In genomic region chr5:124015727-124016126, GRCm38 (mm10) we compare ENCODE assay signal across 15 mouse cellular contexts. TPM values are rescaled to one million over a fixed set of nuclear protein-coding genes. Genes with fewer than 3 reads are reported as not detected.
DNase-seq lines count a peak whose midpoint lies in the region; ATAC-seq and TF ChIP-seq lines count a peak whose summit lies in the region.
"Had no signal": no experiment of that assay in that cellular context is flagged by ENCODE, and none has a peak within 500 bp of the region (broad histone marks: within the 10 kb centered on the region; RNA-seq: fewer than 3 reads in every experiment).

No protein-coding gene starts in this region.

- no peaks in the 10 kb centered on the region for H3K9me3 ChIP-seq in heart, embryonic 11.5 days (replicated peaks; ENCODE audit: control insufficient read depth, low read length)
- no peaks in the 10 kb centered on the region for H3K9me3 ChIP-seq in kidney, postnatal 0 days (replicated peaks; ENCODE audit: low read length)
- no peaks in the 10 kb centered on the region for H3K9me3 ChIP-seq in neural tube, embryonic 13.5 days
- no peaks in the 10 kb centered on the region for H3K9me3 ChIP-seq in stomach, postnatal 0 days (ENCODE audit: control insufficient read depth, low read length)
- H3K9me3 ChIP-seq: forebrain, embryonic 10.5 days; limb, embryonic 12.5 days had no signal

- ATAC-seq in heart, embryonic 11.5 days (replicated peaks; ENCODE audit: insufficient number of reproducible peaks, low FRiP score, low TSS enrichment), result no peak
- ATAC-seq in kidney, postnatal 0 days (replicated peaks; ENCODE audit: low FRiP score, low read depth), result no peak
- ATAC-seq in neural tube, embryonic 13.5 days (ENCODE audit: low read depth), result no peak
- ATAC-seq in stomach, postnatal 0 days (ENCODE audit: low FRiP score, low TSS enrichment), result no peak
- no peak for ATAC-seq in activated CD4-positive, CD25-positive, alpha-beta regulatory T cell, adult 4 months
- ATAC-seq: CD4-positive, CD25-positive, alpha-beta regulatory T cell, adult 4 months; inflammation-experienced regulatory T-cells, adult 6 months had no signal

- TF ChIP-seq EP300 in stomach, postnatal 0 days (optimal IDR thresholded peaks at IDR 0.05), result no peak

- peaks cover 96% of the 10 kb centered on the region for H3K4me1 ChIP-seq in heart, embryonic 11.5 days (ENCODE audit: control insufficient read depth, insufficient read depth, low read length)
- H3K4me1 ChIP-seq in kidney, postnatal 0 days (replicated peaks; ENCODE audit: insufficient read depth, low read length), result peaks cover 51% of the 10 kb centered on the region
- H3K4me1 ChIP-seq in neural tube, embryonic 13.5 days (replicated peaks), result peaks cover 96% of the 10 kb centered on the region
- peaks cover 15% of the 10 kb centered on the region for H3K4me1 ChIP-seq in stomach, postnatal 0 days (replicated peaks; ENCODE audit: control insufficient read depth, insufficient read depth)

- DNase-seq in heart, adult 8-10 months (ENCODE audit: low spot score), result no peak
- no peak for DNase-seq in kidney, postnatal 0 days (ENCODE audit: low spot score)
- no peak for DNase-seq in kidney, adult 18-20 months
- DNase-seq in neural tube, embryonic 10.5 days (ENCODE audit: extremely low spot score, low spot score), result no peak
- no peak for DNase-seq in stomach, postnatal 0 days (ENCODE audit: low spot score)
- DNase-seq: cerebellum, postnatal 14 days; layer of hippocampus, postnatal 36 days; lung, postnatal 10 days had no signal

- TF ChIP-seq CTCF in kidney, postnatal 0 days (IDR thresholded peaks at IDR 0.05; ENCODE audit: low read depth), result no peak
- TF ChIP-seq CTCF in stomach, postnatal 0 days (IDR thresholded peaks at IDR 0.05; ENCODE audit: low read depth), result no peak

- no peak overlapping the region for H3K9ac ChIP-seq in heart, embryonic 11.5 days (ENCODE audit: low read depth, low read length)
- no peak overlapping the region for H3K9ac ChIP-seq in kidney, postnatal 0 days (ENCODE audit: low read depth, low read length)
- H3K9ac ChIP-seq in neural tube, embryonic 13.5 days, result no peak overlapping the region
- no peak overlapping the region for H3K9ac ChIP-seq in stomach, postnatal 0 days (ENCODE audit: low read length)
- H3K9ac ChIP-seq: limb, embryonic 12.5 days had no signal

- no peak overlapping the region for H3K4me2 ChIP-seq in heart, embryonic 11.5 days
- H3K4me2 ChIP-seq in kidney, postnatal 0 days (ENCODE audit: low read length), result no peak overlapping the region
- H3K4me2 ChIP-seq in neural tube, embryonic 13.5 days, result no peak overlapping the region
- H3K4me2 ChIP-seq in stomach, postnatal 0 days (replicated peaks; ENCODE audit: low read depth), result no peak overlapping the region
- H3K4me2 ChIP-seq: limb, embryonic 12.5 days had no signal

- H3K27me3 ChIP-seq in heart, embryonic 11.5 days (ENCODE audit: control insufficient read depth, insufficient read depth, low read length), result no peaks in the 10 kb centered on the region
- H3K27me3 ChIP-seq in kidney, postnatal 0 days (ENCODE audit: insufficient read depth, low read length), result no peaks in the 10 kb centered on the region
- no peaks in the 10 kb centered on the region for H3K27me3 ChIP-seq in neural tube, embryonic 13.5 days
- no peaks in the 10 kb centered on the region for H3K27me3 ChIP-seq in stomach, postnatal 0 days (ENCODE audit: control insufficient read depth, insufficient read depth, low read length)
- H3K27me3 ChIP-seq: limb, embryonic 12.5 days had no signal

- H3K27ac ChIP-seq in heart, embryonic 11.5 days (ENCODE audit: low read depth, low read length), result peak overlapping the region; percentile 79
- H3K27ac ChIP-seq in kidney, postnatal 0 days, result peak overlapping the region; percentile 82; the same call in 1 of the 2 replicates
- peak overlapping the region; percentile 10 for H3K27ac ChIP-seq in neural tube, embryonic 13.5 days (replicated peaks)
- H3K27ac ChIP-seq in stomach, postnatal 0 days (replicated peaks), result peak overlapping the region; percentile 49; the same call in 1 of the 2 replicates
- H3K27ac ChIP-seq: limb, embryonic 12.5 days had no signal

- no peaks in the 10 kb centered on the region for H3K36me3 ChIP-seq in heart, embryonic 11.5 days (ENCODE audit: control insufficient read depth, insufficient read depth, low read length)
- no peaks in the 10 kb centered on the region for H3K36me3 ChIP-seq in kidney, postnatal 0 days (ENCODE audit: insufficient read depth, low read length)
- no peaks in the 10 kb centered on the region for H3K36me3 ChIP-seq in neural tube, embryonic 13.5 days
- no peaks in the 10 kb centered on the region for H3K36me3 ChIP-seq in stomach, postnatal 0 days (ENCODE audit: control insufficient read depth, insufficient read depth, low read length)

- no peak overlapping the region for H3K4me3 ChIP-seq in heart, embryonic 11.5 days (ENCODE audit: low read depth, low read length)
- H3K4me3 ChIP-seq in kidney, postnatal 0 days (replicated peaks; ENCODE audit: low read depth, low read length), result no peak overlapping the region
- no peak overlapping the region for H3K4me3 ChIP-seq in neural tube, embryonic 13.5 days
- no peak overlapping the region for H3K4me3 ChIP-seq in stomach, postnatal 0 days (ENCODE audit: low read depth, low read length)
- H3K4me3 ChIP-seq: forebrain, embryonic 10.5 days; limb, embryonic 12.5 days had no signal

- 71% methylated on average over 2 of the region's 2 CpGs for WGBS in heart, embryonic 11.5 days (ENCODE audit: insufficient replicate concordance)
- WGBS in kidney, postnatal 0 days, result 64% methylated on average over 2 of the region's 2 CpGs
- 63% methylated on average over 2 of the region's 2 CpGs for WGBS in neural tube, embryonic 13.5 days
- WGBS in stomach, postnatal 0 days, result 68% methylated on average over 2 of the region's 2 CpGs

RNA-seq across cellular contexts. Expression of gene Vps37b, which starts 16.3 kb away (rescaled TPM):
- 43.3 and 48.2 TPM in 2 replicates for polyA plus RNA-seq in heart, embryonic 11.5 days (2014; fragmentation: Nextera tagmentation; extraction: Ambion mirVana)
- total RNA-seq in heart, adult 8-10 months (2022), result 10 to 100 TPM; 13.7 to 24.0 (median 16.5) TPM
- 30.7 and 31.7 TPM in 2 replicates for polyA plus RNA-seq in kidney, postnatal 0 days (2015; fragmentation: Nextera tagmentation; extraction: Ambion mirVana)
- 77.5 and 78.5 TPM in 2 replicates for polyA plus RNA-seq in neural tube, embryonic 13.5 days (2015; fragmentation: Nextera tagmentation; extraction: Ambion mirVana)
- polyA plus RNA-seq in stomach, postnatal 0 days (2015; fragmentation: Nextera tagmentation; extraction: Ambion mirVana), result 31.0 and 35.8 TPM in 2 replicates
- 10 to 100 TPM; 17.6 to 22.8 TPM for polyA plus RNA-seq in activated CD4-positive, CD25-positive, alpha-beta regulatory T cell, adult 4 months (2017; shearing (Covaris generic))

RNA-seq across cellular contexts. Expression of gene Hip1r, which starts 42.3 kb away (rescaled TPM):
- 2.7 and 2.9 TPM in 2 replicates for polyA plus RNA-seq in heart, embryonic 11.5 days (2014; fragmentation: Nextera tagmentation; extraction: Ambion mirVana)
- 10 to 100 TPM; 11.5 to 15.5 (median 13.7) TPM for total RNA-seq in heart, adult 8-10 months (2022)
- polyA plus RNA-seq in kidney, postnatal 0 days (2015; fragmentation: Nextera tagmentation; extraction: Ambion mirVana), result 24.8 and 28.4 TPM in 2 replicates
- 17.1 and 22.3 TPM in 2 replicates for polyA plus RNA-seq in neural tube, embryonic 13.5 days (2015; fragmentation: Nextera tagmentation; extraction: Ambion mirVana)
- 31.2 and 32.2 TPM in 2 replicates for polyA plus RNA-seq in stomach, postnatal 0 days (2015; fragmentation: Nextera tagmentation; extraction: Ambion mirVana)
- 10 to 100 TPM in 1 of 2 experiments, 1 to 10 TPM in 1; 9.9 to 12.9 TPM for polyA plus RNA-seq in activated CD4-positive, CD25-positive, alpha-beta regulatory T cell, adult 4 months (2017; shearing (Covaris generic))

Comparison
In these comparisons a context has a peak if more than half of its experiments do, and no peak if none do; other contexts are left out.
1. H3K27ac ChIP-seq: peak in every context shown above with its lines; median percentile 82 in kidney, postnatal 0 days; 79 in heart, embryonic 11.5 days; 49 in stomach, postnatal 0 days; 10 in neural tube, embryonic 13.5 days.